Mouse (Mus musculus) erythroblast, embryonic 14.5 days (primary cell): ENCODE data around the gene Garnl3.

Source experiments
- GATA1 ChIP-seq: IDR thresholded peaks from 2 replicates; pipeline ENCODE4 v1.6.1; 2012; ENCODE audit warnings: low read length, inconsistent platforms, mixed read lengths
- TAL1 ChIP-seq: IDR thresholded peaks from 3 replicates; pipeline ENCODE4 v1.6.1; 2012; ENCODE audit warnings: low read length, inconsistent platforms, mixed read lengths

- no peak for TF ChIP-seq GATA1
- TF ChIP-seq TAL1, result no peak
Observed at GRCm38 (mm10) chr2:33165229-33165628, 33.8 kb upstream of the Garnl3 start.
